Mouse (Mus musculus) ES-E14 (cell line): ENCODE measurements around the gene Gm45717. TPM values are rescaled to one million over a fixed set of nuclear protein-coding genes. Genes with fewer than 3 reads are reported as not detected.

ENCODE experiments used
- DNase-seq: peaks from one replicate; pipeline ENCODE4 v3.0.0-alpha.2; 2013; ENCODE audit warnings: low read depth, low spot score
- H3K27ac ChIP-seq: 2 replicates; pipeline ENCODE4 v1.5.1; 2012; ENCODE audit warnings: low read depth, mild to moderate bottlenecking, low read length, moderate library complexity, mixed read lengths; ENCODE audit not compliant: poor library complexity, insufficient read depth, severe bottlenecking
- H3K36me3 ChIP-seq: 2 replicates; pipeline ENCODE4 v1.6.1; 2012; ENCODE audit warnings: mild to moderate bottlenecking, low read length, moderate library complexity, mixed read lengths; ENCODE audit not compliant: control insufficient read depth, poor library complexity, insufficient read depth, severe bottlenecking
- H3K4me1 ChIP-seq, 2 experiments: fragments of 150-350 bp in 1 of 2; sonication (generic) in 1 of 2; 2 replicates each; pipeline ENCODE4 v1.6.1; 2012; ENCODE audit warnings: low read length in 2 of 2, mild to moderate bottlenecking in 1 of 2, mixed read lengths in 1 of 2; ENCODE audit not compliant: control insufficient read depth in 2 of 2, insufficient read depth in 2 of 2, poor library complexity in 1 of 2
- H3K4me3 ChIP-seq, 2 experiments: fragments of 150-350 bp in 1 of 2; sonication (generic) in 1 of 2; 2 replicates each; pipeline ENCODE4 v1.5.1; 2012; ENCODE audit warnings: low read length in 2 of 2, low read depth in 1 of 2, mild to moderate bottlenecking in 1 of 2, mixed read lengths in 1 of 2; ENCODE audit not compliant: insufficient read depth in 1 of 2, poor library complexity in 1 of 2, severe bottlenecking in 1 of 2
- H3K9ac ChIP-seq: 2 replicates; pipeline ENCODE4 v1.6.1; 2012; ENCODE audit warnings: low read depth, mild to moderate bottlenecking, low read length, mixed read lengths; ENCODE audit not compliant: poor library complexity, insufficient read depth, severe bottlenecking
- H3K9me3 ChIP-seq: fragments of 150-350 bp; sonication (generic); 2 replicates; pipeline ENCODE4 v1.6.1; 2012; ENCODE audit warnings: low read depth, mild to moderate bottlenecking, low read length; ENCODE audit not compliant: control insufficient read depth, insufficient read depth
- CHD2 ChIP-seq: IDR thresholded peaks from 2 replicates; pipeline ENCODE4 v1.6.1; 2014; ENCODE audit warnings: mild to moderate bottlenecking, low read depth, low read length, inconsistent platforms
- HCFC1 ChIP-seq: IDR thresholded peaks from 2 replicates; pipeline ENCODE4 v1.6.1; 2012; ENCODE audit warnings: low read length, inconsistent platforms, borderline replicate concordance; ENCODE audit not compliant: insufficient read depth
- MAFK ChIP-seq: IDR thresholded peaks from 2 replicates; pipeline ENCODE4 v1.6.1; 2014; ENCODE audit warnings: mild to moderate bottlenecking, low read depth, low read length, inconsistent platforms; ENCODE audit not compliant: insufficient read depth
- ZC3H11A ChIP-seq: IDR thresholded peaks from 2 replicates; pipeline ENCODE4 v1.6.1; 2012; ENCODE audit warnings: low read depth, mild to moderate bottlenecking, inconsistent platforms, low read length, borderline replicate concordance
- ZNF384 ChIP-seq: IDR thresholded peaks from 2 replicates; pipeline ENCODE4 v1.6.1; 2012; ENCODE audit warnings: low read depth, low read length, inconsistent platforms
- in situ Hi-C, 2 experiments: fragments of 600-800 bp; cut with MboI; formaldehyde crosslinking; loops; one replicate each; pipeline ENCODE4 v1.15.1; 2025; ENCODE audit warnings: low sequenced_read_pairs in 2 of 2, inconsistent platforms in 1 of 2; ENCODE audit not compliant: unreplicated experiment in 2 of 2
- total RNA-seq: library from RNA; depleted of rRNA; stranded (reverse); fragments of 300-350 nt; gene quantifications from 2 replicates; pipeline ENCODE4 v1.2.3, GENCODE M21; 2012

Gm45717 gene
- total RNA-seq, 1 experiment: not detected

- no peak overlapping the region for H3K9ac ChIP-seq
- in situ Hi-C loops: no loop called here
- H3K27ac ChIP-seq: no peak overlapping the region
- no peak for TF ChIP-seq ZNF384
- no peak for TF ChIP-seq HCFC1
- TF ChIP-seq ZC3H11A: no peak
- TF ChIP-seq CHD2: no peak
- no peak for TF ChIP-seq MAFK
- no peaks in the 10 kb centered on the region for H3K36me3 ChIP-seq
- H3K9me3 ChIP-seq: no peaks in the 10 kb centered on the region
- no peak overlapping the region for H3K4me3 ChIP-seq
- no peak for DNase-seq
- H3K4me1 ChIP-seq: peaks cover 0 to 6% of the 10 kb centered on the region in 2 experiments; a peak in 2 of 4 replicates
Observed at GRCm38 (mm10) chr7:140998853-140999700, 43.3 kb upstream of the Gm45717 start.

- H3K4me1 ChIP-seq: peaks cover 0 to 8% of the 10 kb centered on the region in 2 experiments; a peak in 2 of 4 replicates
- in situ Hi-C loops: no loop called here
- TF ChIP-seq CHD2 (no peak), ZNF384 (no peak), HCFC1 (no peak), ZC3H11A (no peak), MAFK (no peak)
- no peak overlapping the region for H3K9ac ChIP-seq
- H3K36me3 ChIP-seq: no peaks in the 10 kb centered on the region
- no peak overlapping the region for H3K27ac ChIP-seq
- DNase-seq: no peak
- H3K4me3 ChIP-seq: no peak overlapping the region
- no peaks in the 10 kb centered on the region for H3K9me3 ChIP-seq
Observed at GRCm38 (mm10) chr7:140997817-140998216, 42.1 kb upstream of the Gm45717 start.

- TF ChIP-seq ZC3H11A: no peak
- no peak for TF ChIP-seq ZNF384
- TF ChIP-seq HCFC1: no peak
- H3K9me3 ChIP-seq: no peaks in the 10 kb centered on the region
- peaks cover 7 to 33% of the 10 kb centered on the region in 2 experiments for H3K4me1 ChIP-seq
- H3K27ac ChIP-seq: no peak overlapping the region; the same call in 1 of the 2 replicates
- in situ Hi-C loops: no loop called here
- H3K4me3 ChIP-seq: no peak overlapping the region
- no peaks in the 10 kb centered on the region for H3K36me3 ChIP-seq
- no peak for DNase-seq
- H3K9ac ChIP-seq: peak overlapping the region; percentile 36; the same call in 1 of the 2 replicates
Observed at GRCm38 (mm10) chr7:140991117-140991689, 35.5 kb upstream of the Gm45717 start.

- H3K4me1 ChIP-seq: peaks cover 7 to 33% of the 10 kb centered on the region in 2 experiments
- no peak for DNase-seq
- no peak overlapping the region for H3K4me3 ChIP-seq
- no peaks in the 10 kb centered on the region for H3K9me3 ChIP-seq
- no peaks in the 10 kb centered on the region for H3K36me3 ChIP-seq
- in situ Hi-C loops: no loop called here
- TF ChIP-seq MAFK (no peak), HCFC1 (no peak), ZNF384 (no peak), CHD2 (no peak), ZC3H11A (no peak)
- peak overlapping the region; percentile 36; the same call in 1 of the 2 replicates for H3K9ac ChIP-seq
- H3K27ac ChIP-seq: no peak overlapping the region; the same call in 1 of the 2 replicates
Observed at GRCm38 (mm10) chr7:140990622-140991021, 34.9 kb upstream of the Gm45717 start.
